Mouse (Mus musculus): Measurements from ENCODE around the gene Tekt1.
"Not testable (repeated sequence)": the region's sequence is repeated elsewhere in the genome, so short reads cannot be mapped to it uniquely, and the experiment has no call there.

Tekt1 gene

DNA sequence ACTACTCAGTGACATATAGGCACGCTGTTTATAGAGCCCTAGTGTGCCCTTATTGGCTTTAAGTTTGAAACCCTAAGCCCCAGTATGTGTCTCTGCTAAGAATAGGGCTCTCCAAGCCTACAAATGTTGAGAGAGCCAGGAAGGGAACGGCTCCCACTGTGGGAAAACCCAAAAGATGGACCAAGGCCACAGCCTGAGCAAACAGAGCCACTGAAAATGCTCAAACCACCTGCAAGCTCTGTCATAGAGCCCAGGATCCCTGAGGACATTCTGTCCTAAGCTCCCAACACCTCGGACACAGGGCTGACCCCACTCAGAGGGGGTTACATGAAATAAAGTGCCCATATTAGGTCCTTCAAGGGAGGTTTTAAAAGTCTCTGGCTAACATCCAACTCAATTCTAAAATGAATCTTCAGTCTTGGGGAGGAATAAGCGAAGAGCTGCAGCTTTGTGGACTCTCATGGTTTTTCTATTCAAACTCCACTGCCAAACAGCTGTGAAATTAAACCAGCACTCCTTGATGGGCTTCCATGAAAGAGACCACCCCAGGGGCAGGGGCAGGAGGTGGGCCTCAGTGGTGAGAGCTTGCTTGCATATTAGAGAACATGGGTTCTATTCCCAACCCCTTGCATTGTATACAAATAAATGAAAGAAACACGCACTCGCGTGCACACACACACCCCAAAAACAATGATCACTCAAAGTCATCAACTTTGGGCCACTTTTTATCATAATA is 27.3 kb upstream of the Tekt1 start:
- DNase-seq: no peak

DNA sequence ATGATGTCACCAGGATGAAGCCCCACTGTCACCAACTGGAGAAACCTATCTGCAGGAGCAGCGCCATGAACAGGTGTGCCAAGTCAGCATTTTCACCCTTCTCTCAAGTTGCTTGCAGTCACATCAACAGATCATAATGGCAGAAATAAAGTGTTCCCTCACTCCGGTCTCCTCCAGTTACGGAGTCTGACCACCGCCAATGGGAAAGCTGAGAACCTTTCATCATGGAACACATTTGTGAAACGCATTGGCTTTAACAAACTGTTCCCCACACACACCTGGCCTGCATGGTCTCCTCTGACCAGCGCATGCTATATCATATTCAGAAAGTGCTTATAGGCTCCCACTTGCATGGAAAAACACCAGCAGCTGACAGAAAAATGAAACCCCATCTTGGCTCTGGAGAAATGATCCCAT is 25.9 kb upstream of the Tekt1 start:
- no peak for DNase-seq

DNA sequence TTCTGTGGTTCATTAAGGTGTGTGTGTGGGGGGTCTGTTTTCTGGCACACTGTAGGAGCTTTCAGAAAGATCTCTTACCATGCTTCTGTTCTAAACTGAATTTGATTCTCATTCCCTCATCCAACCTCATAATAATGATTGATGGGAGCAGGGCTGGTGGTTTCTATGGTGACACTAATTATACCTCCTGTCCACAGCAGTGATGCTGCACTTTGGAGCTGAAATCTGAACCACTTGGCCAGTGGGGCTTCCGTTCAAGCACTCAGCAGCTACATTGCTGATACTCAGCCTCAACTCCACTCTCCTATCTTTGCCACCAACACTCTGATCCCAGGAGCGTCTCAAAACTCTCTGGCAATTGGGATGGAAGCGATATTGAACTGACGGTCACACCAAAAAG is 17.1 kb upstream of the Tekt1 start:
- no peak for DNase-seq

DNA sequence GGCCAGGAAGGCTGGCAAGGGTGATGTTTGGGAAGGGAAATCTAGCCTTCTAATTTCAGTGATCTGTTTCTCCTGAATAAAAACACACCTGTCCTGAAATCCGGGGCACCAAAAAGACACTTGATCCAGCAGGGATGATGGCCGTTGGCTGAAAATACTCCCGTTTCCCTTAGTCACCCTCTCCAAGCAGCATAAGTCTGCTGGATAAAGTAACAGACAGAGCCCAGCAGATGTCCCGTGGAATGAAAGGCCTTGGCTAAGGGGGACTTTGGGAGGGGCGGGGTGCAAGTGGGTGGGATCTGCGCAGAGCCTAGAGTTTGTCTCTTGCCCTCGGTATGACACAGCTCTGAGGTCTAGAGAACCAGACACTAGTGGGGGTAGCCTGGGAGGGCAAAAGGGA is 16.0 kb upstream of the Tekt1 start:
- DNase-seq: no peak

DNA sequence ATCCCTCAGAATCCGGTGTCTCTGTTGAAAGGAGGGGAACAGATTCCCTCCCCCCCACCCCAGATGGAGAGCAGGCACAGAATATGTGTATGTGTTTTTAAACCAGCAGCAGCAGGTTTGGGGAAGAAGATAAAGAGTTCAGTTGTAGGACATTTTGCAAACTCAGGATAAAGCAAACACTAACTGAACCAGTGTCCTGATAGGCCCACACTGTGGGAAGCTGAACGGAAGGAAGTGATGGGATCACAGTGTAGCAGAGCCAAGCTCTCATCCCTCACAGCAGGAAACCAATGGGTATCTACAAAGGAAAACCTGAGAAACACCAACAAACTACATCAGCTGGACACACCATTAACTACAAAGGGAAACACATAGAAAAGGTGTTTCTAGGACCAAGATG is 14.3 kb upstream of the Tekt1 start:
- no peak for DNase-seq

DNA sequence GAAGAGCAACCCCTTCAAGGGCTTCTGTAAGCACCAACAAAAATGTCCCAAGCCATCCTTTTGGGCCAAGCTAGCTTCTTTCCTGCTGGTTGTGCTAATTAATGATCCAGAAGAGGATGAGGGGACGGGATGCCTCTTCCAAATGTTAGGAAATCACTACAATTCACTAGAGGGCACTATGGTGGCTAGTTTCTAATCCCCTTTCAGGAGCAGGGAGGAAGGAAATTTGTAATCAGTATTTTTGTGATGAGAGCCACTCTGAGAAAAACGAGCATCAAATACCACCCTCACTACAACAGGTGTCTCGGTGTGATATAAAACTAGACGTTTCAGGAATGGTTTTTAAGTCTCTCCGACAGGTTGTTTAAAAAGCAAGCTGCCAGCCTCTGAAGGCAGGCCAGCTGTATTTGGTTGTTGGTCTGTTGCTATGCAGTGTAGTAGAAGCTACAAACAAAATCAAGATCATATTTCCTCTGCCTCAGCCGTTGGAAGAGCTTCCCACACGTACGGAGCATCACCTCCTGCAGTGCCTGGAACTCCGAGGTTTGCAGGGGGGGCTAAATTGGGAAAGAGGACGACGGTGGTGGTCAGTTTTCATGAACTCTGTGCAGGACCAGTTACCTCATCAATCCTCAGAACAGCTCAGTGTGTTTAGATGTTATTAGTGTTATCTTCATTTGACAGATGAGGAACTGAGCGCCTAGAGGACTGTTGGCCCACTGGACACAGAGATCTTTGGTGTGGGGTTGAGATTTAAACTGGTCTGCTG is 7.8 kb upstream of the Tekt1 start:
- no peak for DNase-seq

DNA sequence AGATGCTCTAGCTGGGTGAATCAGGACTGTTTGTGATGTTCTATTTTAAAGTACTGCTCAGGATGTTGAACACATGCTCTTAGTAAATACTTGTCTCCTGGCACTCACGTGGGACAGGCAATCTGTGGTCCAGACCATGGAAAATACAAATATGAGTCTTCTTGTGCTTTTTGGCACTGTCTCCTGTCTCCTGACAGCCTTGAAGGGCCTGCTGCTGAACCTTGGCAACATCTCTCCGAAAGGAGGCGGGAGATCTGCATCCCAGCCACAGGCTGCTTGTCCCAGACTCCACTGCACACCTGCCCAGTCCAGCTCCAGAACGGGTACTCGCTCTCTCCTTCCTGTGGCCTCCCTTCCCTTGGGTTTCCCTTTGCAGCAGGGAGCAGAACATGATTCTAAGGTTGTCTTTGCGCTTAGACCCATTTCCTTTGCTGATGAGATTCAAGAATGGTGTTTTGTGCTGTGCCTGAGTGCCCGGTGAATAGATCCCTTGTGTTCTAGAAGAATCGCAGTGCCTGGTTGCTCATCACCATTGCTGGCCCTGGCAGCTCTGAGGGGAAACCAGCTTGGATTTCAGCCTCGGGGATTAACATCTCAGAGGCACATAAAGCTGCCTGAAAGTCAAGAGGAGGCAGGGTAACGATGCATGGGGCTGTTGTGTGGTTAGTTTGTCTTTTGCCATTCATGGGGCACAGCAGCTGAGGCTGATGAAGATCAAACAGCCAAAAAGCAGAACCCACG is 5.9 kb upstream of the Tekt1 start:
- DNase-seq: no peak

DNA sequence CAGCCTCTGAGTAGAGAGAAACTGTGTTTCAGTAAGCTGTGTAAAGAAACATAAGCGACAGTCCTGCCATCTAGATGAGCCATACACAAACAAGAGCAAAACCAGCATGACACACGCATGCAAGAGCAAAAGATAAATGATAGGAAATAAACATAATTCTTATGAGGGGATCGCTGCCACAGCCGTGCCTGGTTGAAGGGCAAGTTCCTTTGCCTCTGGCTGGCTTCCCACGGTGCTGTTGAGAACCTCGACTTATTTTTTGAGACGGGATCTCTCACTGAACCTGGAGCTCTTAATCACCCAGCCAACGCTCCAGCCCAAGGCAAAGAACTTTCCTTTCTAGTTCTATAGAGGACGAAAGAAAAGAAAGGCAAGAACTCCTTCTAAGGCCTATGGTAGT is 3.9 kb upstream of the Tekt1 start:
- no peak for DNase-seq

DNA sequence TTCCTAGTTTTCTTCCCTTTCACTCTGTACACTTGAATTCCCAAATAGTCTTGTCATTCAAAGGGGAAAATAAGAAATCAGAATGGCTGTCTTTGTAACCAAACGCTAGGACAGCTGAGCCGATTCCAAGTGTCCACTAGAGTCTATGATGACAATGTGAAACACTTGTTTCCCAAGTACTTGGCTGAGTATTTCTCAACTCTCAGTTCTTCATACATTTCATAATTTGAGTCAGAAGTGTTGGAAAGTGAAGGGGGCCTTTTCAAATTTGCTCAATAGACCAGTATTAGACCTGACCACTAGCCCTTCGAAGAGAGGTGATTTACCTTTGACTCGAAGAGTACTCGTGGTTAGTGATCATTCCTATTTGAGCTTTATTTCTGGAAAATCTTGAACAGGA is 2.3 kb upstream of the Tekt1 start:
- DNase-seq: no peak

DNA sequence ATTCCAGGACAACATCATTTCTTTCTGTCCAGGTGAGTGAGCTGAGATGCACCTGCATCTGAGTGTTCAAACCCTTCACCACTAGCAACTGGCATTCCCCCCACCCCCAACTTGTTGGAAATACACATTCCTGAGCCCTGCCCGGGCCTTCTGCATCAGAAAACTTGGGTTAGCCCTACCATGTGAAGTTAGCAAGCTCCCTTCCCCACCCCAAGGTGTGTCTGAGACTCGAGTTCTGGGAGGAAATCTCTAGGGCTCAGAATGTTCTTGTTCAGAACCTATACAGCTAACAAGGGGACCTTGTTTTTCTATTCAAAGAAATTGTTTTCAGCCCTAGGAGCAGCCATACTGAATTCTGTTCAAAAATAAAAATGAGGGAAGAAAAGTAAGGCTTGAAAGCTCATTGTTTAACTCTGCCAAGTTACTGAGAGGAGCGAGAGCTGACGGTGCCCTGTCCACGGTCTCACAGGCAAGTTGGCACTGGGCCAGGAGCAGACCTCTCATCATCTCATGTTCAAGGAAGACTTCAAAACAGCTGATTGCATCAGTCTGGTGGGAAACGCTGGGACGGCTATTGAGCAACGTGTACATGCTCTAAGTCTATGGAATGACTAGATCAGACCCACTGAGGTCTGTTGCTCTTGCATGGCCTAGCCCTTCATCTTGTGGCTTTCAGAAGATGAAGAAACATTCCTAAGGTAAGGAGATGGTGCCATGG is 1.4 kb upstream of the Tekt1 start:
- DNase-seq: no peak

DNA sequence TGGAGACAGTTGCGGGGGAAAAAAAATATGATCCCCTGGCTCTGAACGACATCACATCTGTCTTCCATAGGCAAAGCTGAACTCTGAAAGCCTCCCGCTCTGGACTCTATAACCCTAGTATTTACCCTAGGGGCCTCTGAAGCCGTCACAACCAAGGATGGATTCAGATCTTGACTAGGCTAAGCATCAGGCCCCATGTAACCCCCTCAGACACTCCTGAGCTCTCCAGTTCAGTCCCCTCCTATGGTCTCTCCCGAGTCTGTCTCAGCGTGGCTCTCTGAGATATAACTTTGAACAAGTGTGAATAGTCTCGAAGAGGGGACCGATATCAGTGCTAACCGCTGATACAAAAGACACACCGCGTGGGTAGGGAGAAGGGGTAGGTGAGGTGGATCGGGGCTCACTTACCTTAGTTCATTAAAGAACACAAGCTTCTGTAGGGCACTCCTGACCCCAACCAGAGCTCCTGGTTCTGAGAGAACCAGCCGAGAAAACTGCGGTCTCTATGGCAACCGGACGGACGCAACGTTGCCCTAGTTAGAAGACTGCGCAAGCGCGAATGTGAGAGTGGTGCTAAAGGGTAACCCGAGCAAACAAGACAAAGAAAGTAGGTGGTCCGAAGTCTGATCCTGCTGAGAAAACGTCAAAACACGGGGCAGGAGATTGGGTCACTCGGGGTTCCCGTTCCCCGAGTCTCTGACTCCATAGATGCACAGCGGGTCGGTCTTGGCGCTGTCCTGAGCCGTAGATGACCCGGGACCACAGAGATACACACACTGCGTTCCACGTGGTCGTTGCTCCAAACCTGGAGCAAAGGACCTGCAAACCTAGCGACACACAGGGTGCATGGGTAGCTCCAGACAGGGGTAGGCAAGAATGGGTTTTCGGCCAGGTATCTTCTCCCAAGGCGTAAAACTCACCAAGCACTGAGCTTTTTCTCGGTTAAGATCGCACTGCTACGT is 576 bp downstream of the Tekt1 start:
- peak in 1 of 2 experiments; percentile 14 for DNase-seq

DNA sequence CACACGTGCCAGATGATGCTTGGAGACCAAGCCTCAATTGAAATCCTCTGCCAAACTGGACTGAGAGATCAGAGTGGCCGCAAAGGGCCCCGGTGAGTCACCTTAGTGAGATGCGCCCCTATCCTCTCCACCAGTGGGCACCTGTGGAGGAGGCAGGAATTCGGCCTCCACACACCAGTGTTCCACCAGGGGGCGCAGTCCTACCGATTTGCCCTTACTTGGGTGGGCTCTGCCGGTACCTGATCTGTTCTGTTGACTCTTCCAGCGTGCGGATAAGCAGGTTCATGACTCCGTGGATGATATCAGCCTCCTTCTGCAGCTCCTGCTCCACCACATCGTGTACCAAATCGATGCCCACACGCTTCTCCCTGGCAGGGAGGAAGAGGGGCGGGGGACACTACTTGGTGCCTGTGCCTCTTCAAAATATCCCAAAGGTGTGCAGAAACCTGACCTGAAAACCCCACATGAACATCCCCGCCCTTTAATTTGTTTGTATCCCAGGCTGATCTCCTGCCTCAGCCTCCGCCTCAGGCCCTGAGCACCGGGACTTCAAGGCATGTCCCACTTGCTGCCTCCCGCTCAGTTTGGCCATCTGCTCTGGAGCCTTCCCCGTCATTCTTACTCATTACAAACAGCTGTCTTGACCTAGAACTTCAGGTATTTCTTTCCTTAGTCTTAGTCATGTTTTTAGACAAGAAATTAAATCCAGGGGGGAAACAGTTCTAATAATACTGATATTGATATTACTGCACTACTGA is 7.1 kb downstream of the Tekt1 start:
- DNase-seq: peak; percentile 35 to 73

DNA sequence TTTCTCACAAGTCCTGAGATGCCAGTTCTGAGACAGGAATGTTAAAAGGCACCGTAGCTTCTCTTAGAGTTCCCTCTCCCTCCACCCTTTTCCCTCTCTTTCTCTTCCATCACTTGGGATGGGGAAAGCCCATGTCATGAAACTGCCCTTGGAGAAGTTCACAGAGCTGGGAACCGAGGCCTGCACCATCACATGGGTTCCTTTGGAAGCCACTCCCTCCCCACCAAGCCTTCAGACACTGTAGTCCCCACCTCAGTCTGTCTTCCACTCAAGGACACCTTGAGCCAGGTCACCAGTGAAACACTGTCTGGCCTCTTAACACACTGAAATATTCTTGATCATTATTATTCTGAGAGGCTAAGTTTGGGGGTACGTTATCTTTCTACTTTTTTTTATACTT is 9.1 kb downstream of the Tekt1 start:
- DNase-seq: no peak

DNA sequence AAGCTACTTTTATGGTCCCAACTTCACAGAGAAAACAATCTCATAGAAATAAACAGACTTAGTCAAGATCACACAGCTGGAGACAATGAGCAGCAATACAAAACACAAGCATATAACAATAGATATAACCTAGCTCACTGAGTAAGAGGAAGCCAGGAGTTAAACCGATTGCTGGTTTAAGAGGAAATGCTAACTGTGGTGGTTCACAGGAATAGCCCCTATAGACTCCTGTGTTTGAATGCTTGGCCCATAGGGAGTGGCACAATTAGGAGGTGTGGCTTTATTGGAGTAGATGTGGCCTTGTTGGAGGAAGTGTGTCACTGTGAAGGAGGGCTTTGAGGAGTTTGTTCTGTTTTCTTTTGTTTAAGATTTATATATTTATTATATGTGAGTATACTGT is 10.0 kb downstream of the Tekt1 start:
- DNase-seq: no peak

DNA sequence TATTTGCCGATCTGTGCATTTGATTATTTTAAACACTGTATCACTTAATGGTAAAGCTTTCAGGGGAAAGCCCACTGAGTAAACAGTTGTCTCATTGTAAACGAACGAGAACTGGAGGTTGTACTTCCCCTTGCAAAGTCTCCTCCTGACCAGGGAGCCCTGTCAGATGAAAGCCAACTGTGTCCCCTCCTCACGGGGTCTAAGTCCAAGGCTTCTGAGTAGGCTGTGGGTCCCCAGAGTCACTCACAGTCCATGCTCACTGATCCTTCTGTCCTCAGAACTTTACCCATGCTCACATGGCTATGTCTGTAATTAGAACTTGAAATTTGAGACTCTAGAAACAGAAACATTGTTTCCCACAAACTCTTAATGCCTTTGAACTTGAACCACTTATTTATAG is 12.6 kb downstream of the Tekt1 start:
- no peak for DNase-seq

DNA sequence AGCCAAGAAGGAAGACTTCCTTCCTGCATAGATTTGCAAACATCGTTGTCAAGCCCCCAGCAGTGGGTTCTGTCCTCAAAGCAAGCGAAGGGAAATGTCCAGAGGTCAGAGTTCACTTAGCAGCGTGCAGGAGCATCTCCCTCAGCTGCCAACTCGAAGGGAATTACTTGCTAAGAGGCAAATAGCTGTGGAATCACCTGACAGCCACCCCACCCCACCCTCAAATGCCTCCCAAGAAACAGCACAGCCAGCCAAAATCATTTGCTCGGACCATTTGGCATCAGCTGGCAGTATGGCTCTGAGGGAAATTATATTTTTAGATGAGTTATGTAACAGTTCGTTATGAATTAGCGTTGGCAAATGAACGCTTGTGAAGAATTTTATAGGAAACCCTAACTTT is 13.2 kb downstream of the Tekt1 start:
- DNase-seq: no peak

DNA sequence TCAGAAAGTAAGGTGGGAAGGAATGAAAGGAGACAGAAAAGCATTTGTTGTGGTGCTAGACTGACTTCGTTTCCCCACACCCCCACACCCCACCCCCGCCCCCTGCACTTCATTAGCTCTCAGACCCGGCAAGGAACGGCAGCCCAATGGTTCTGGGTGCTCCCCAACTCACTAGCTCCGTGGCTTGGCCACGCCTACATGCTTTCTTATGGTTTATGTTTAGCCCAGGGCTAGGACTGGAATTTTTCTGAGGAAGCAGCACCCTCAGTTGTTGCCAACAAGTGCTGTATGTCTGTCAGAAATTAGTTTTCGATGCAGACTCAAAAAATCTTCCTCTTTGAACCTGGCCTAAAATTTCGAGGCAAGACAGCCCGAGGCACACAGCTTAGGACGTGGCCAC is 13.7 kb downstream of the Tekt1 start:
- DNase-seq: no peak

DNA sequence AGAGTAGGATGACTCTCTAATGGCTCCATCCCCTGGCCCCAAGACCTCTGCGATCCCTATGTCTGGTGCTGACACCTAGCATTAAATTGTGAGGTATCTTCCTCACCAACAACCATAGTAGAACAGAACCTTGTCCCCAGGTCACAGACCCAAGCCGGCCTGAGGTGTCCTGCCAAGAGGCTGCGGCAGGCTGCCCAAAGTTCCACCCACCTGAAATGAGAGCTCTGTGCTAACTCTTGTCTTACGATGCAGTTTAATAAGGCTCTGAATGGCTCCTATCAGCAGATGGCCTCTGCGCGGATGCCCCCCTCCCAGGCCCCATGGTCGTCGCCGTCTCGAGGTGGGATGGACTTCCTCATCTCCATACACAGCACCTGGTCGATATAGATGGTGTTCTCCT is 17.8 kb downstream of the Tekt1 start:
- no peak for DNase-seq

DNA sequence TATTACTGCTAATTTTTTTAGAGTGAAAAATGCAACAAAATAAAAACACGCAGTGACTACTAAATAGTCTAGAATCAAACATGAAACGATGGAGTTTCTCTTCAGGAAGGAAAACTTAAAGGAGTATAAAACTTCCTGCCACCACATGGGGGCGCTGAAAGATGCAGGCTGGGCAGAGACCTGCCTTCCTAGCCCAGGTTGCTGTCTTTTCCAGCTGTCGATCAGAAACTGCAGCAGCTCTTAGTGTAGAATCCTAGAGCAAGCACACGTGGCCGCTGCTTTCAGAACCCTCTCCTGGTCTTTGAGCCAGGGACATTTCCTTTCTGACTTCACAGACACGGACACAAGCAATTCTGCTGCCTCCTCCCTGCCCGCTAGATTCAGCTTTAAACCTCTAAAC is 18.3 kb downstream of the Tekt1 start:
- DNase-seq: peak in 1 of 2 experiments; percentile 37

DNA sequence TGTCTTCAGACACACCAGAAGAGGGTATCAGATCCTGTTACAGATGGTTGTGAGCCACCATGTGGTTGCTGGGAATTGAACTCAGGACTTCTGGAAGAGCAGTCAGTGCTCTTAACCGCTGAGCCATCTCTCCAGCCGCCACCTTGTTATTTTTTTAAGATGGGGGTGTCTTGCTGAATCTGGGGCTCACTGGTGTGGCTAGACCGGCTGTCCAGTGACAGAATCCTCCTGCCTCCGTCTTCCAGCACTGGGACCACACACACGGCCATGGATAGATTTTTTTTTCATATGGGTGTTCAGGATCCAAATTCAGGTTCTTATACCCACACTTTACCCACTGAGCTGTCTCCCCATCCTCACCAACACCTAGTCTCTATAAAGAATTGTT is 19.0 kb downstream of the Tekt1 start:
- DNase-seq: not testable (repeated sequence)

DNA sequence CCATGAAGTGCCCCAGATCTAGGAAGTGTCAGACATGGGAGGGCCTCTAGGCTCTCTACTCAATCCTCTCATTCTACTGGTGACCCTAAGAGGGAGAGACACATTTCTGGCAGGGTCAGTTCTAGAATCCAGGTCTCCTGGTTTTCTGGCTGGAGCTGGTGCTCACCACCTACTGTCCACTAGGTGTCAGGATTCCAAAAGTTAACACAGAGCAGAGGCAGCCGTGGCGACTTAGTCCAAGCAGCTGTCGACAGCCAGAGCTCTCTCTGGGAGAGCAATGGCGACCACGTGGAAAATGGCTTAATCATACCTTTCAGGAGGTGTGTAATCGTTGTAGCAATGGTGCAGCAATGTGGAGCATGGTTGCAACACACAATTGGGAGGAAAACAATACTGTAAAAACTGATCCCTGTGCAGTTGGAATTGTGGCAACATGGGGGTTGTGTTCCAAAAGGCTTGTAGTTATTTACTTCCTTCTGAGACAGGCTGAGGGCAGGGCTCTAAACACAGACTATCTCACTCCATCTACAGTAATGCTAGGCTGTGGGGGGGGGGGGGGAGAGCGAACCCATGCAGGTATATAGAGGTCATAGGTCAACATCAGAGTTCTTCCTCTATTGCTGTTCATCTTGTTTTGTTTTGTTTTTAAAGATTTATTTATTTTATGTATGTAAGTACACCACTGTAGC is 19.5 kb downstream of the Tekt1 start:
- peak in 1 of 2 experiments; percentile 26 for DNase-seq
